In genomic region chr10:45000027-45000840, GRCm38 (mm10) we compare ENCODE assay signal across 8 mouse cellular contexts.
DNase-seq lines count a peak whose midpoint lies in the region; ATAC-seq and TF ChIP-seq lines count a peak whose summit lies in the region.

No protein-coding gene starts in this region.

- no peaks in the 10 kb centered on the region for H3K9me3 ChIP-seq in heart, embryonic 13.5 days
- no peaks in the 10 kb centered on the region for H3K9me3 ChIP-seq in limb, embryonic 12.5 days
- no peaks in the 10 kb centered on the region for H3K9me3 ChIP-seq in midbrain, postnatal 0 days (ENCODE audit: low read length)

- TF ChIP-seq CTCF in midbrain, postnatal 0 days (IDR thresholded peaks at IDR 0.05): no peak

- DNase-seq in cerebellum, adult 11-12 months: no peak
- peak; percentile 6 for DNase-seq in R1 (ENCODE audit: low read depth, low spot score)
- peak; percentile 16 for DNase-seq in midbrain, postnatal 0 days (ENCODE audit: low spot score)
- no peak for DNase-seq in left cerebral cortex, postnatal 25 days (ENCODE audit: low spot score in 2 of 2)
- no peak for DNase-seq in gastrocnemius, postnatal 36 days

- H3K27me3 ChIP-seq in heart, embryonic 13.5 days (replicated peaks): 0 out of 2 replicates have a peak, but pooled peaks cover 4% of the 10 kb centered on the region
- H3K27me3 ChIP-seq in limb, embryonic 12.5 days: no peaks in the 10 kb centered on the region
- H3K27me3 ChIP-seq in midbrain, postnatal 0 days (ENCODE audit: insufficient read depth, low read length): no peaks in the 10 kb centered on the region

- peak overlapping the region; percentile 67 for H3K9ac ChIP-seq in heart, embryonic 13.5 days
- H3K9ac ChIP-seq in limb, embryonic 12.5 days (replicated peaks): no peak overlapping the region
- H3K9ac ChIP-seq in midbrain, postnatal 0 days (replicated peaks; ENCODE audit: low read length, poor library complexity, severe bottlenecking): peak overlapping the region; percentile 54

- peak overlapping the region; percentile 66 for H3K4me2 ChIP-seq in heart, embryonic 13.5 days
- peak overlapping the region; percentile 49 for H3K4me2 ChIP-seq in limb, embryonic 12.5 days
- peak overlapping the region; percentile 77 for H3K4me2 ChIP-seq in midbrain, postnatal 0 days (ENCODE audit: low read depth, low read length, poor library complexity, severe bottlenecking)

- no peak overlapping the region for H3K27ac ChIP-seq in heart, embryonic 13.5 days (replicated peaks)
- no peak overlapping the region for H3K27ac ChIP-seq in limb, embryonic 12.5 days
- peak overlapping the region; percentile 32; the same call in 1 of the 2 replicates for H3K27ac ChIP-seq in midbrain, postnatal 0 days (ENCODE audit: low read depth, low read length)

- intact Hi-C loops in left cerebral cortex, postnatal 25 days (cut with DNase I): loop anchor here (2.0 kb wide), 3 partner anchors 541 to 707 kb away; no protein-coding TSS in a partner anchor
- intact Hi-C loops in gastrocnemius, postnatal 36 days (cut with DNase I): loop anchor here (1.0 to 10.0 kb wide), 2 partner anchors 545 to 707 kb away; no protein-coding TSS in a partner anchor

- H3K4me1 ChIP-seq in heart, embryonic 13.5 days: peaks cover 33% of the 10 kb centered on the region
- H3K4me1 ChIP-seq in limb, embryonic 12.5 days (replicated peaks): peaks cover 39% of the 10 kb centered on the region
- H3K4me1 ChIP-seq in midbrain, postnatal 0 days (ENCODE audit: insufficient read depth, low read length): no peaks in the 10 kb centered on the region

- peak; percentile 53; the same call in 1 of the 2 replicates for ATAC-seq in cerebellum, adult (ENCODE audit: insufficient number of reproducible peaks, low FRiP score, low TSS enrichment)
- ATAC-seq in heart, embryonic 13.5 days (ENCODE audit: extremely low read depth, insufficient number of reproducible peaks, low FRiP score, low TSS enrichment): no peak
- ATAC-seq in limb, embryonic 12.5 days (ENCODE audit: insufficient number of reproducible peaks, insufficient read depth, low FRiP score, low TSS enrichment, low read depth): no peak
- ATAC-seq in midbrain, postnatal 0 days (ENCODE audit: low FRiP score): peak; percentile 48; the same call in 1 of the 2 replicates

- H3K36me3 ChIP-seq in heart, embryonic 13.5 days: no peaks in the 10 kb centered on the region
- no peaks in the 10 kb centered on the region for H3K36me3 ChIP-seq in limb, embryonic 12.5 days
- H3K36me3 ChIP-seq in midbrain, postnatal 0 days (ENCODE audit: insufficient read depth, low read length): no peaks in the 10 kb centered on the region

- WGBS in heart, embryonic 13.5 days: 50% methylated on average over 18 of the region's 18 CpGs
- 40% methylated on average over 18 of the region's 18 CpGs for WGBS in limb, embryonic 12.5 days
- WGBS in midbrain, postnatal 0 days: 6% methylated on average over 18 of the region's 18 CpGs

- H3K4me3 ChIP-seq in heart, embryonic 13.5 days: peak overlapping the region; percentile 35
- H3K4me3 ChIP-seq in limb, embryonic 12.5 days (replicated peaks): peak overlapping the region; percentile 21
- H3K4me3 ChIP-seq in midbrain, postnatal 0 days (ENCODE audit: low read depth, low read length): peak overlapping the region; percentile 41

Comparison
In these comparisons a context has a peak if more than half of its experiments do, and no peak if none do; other contexts are left out.
1. ATAC-seq: peak in cerebellum, adult (single experiment) and midbrain, postnatal 0 days (single experiment); none in heart, embryonic 13.5 days (single experiment) and limb, embryonic 12.5 days (single experiment).
2. DNase-seq: peak in R1 (single experiment) and midbrain, postnatal 0 days (single experiment); none in cerebellum, adult 11-12 months (single experiment), left cerebral cortex, postnatal 25 days (0 of 2) and gastrocnemius, postnatal 36 days (0 of 2).
3. Peak in every context shown above with its lines, with median percentiles within 50 percentile points of each other: H3K4me2 ChIP-seq and H3K4me3 ChIP-seq.